27 mouse cellular contexts compared by ENCODE assay signal in the genomic region with DNA sequence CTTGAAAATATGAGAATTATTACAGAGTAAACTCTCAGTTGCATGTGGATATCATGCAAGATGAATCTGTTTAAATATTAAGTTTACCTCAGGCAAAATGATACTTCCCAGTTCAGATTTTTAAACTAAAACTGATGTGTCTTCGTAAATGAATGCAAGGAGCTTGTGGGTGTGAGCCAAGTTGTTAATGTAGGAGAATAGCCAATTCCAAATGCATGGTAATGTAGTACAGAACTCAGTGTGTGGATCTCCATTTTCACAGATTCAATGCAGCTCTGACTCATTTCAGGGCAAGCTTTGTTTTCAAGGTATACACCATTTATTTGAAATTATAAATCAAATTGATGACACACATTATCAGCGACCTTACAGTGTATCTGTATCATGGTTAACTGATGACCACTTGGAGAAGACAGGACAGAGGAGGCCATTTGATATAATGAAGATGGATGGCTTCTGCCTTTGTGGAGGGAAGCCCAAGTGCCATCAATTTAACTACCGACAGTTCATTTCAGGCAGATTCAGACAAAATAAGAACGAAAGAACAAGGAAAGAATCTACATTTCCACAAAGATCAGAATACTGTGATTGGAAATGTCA.
DNase-seq lines count a peak whose midpoint lies in the region; ATAC-seq and TF ChIP-seq lines count a peak whose summit lies in the region.
"Had no signal": no experiment of that assay in that cellular context is flagged by ENCODE, and none has a peak within 500 bp of the region (broad histone marks: within the 10 kb centered on the region; RNA-seq: fewer than 3 reads in every experiment).

No protein-coding gene starts in this region.

- H3K27me3 ChIP-seq in forebrain, postnatal 0 days (ENCODE audit: insufficient read depth, low read length) = no peaks in the 10 kb centered on the region
- no peaks in the 10 kb centered on the region for H3K27me3 ChIP-seq in forebrain, embryonic 10.5 days (ENCODE audit: poor library complexity, severe bottlenecking)
- H3K27me3 ChIP-seq in hindbrain, embryonic 11.5 days (ENCODE audit: control insufficient read depth, insufficient read depth, low read length) = no peaks in the 10 kb centered on the region
- H3K27me3 ChIP-seq in hindbrain, embryonic 13.5 days = no peaks in the 10 kb centered on the region
- H3K27me3 ChIP-seq in intestine, embryonic 16.5 days (replicated peaks; ENCODE audit: control insufficient read depth, insufficient read depth, low read length) = no peaks in the 10 kb centered on the region
- H3K27me3 ChIP-seq: CH12.LX; embryonic facial prominence, embryonic 12.5 days; forebrain, embryonic 12.5 days had no signal

- ATAC-seq in forebrain, postnatal 0 days = peak; percentile 53
- ATAC-seq in hindbrain, embryonic 11.5 days (ENCODE audit: low FRiP score) = peak; percentile 65
- ATAC-seq in hindbrain, embryonic 13.5 days (ENCODE audit: low FRiP score) = no peak
- no peak for ATAC-seq in intestine, embryonic 16.5 days
- ATAC-seq: activated CD4-positive, CD25-positive, alpha-beta regulatory T cell, adult 4 months; CD4-positive, CD25-positive, alpha-beta regulatory T cell, adult 4 months; forebrain, embryonic 14.5 days; forebrain, embryonic 16.5 days; Patski had no signal

- WGBS in forebrain, postnatal 0 days = 65% methylated on average over 4 of the region's 4 CpGs
- WGBS in forebrain, embryonic 10.5 days = 91% methylated on average over 4 of the region's 4 CpGs
- 57% methylated on average over 4 of the region's 4 CpGs for WGBS in hindbrain, embryonic 11.5 days
- WGBS in hindbrain, embryonic 13.5 days = 50% methylated on average over 4 of the region's 4 CpGs
- 61% methylated on average over 4 of the region's 4 CpGs for WGBS in intestine, embryonic 16.5 days

- H3K4me1 ChIP-seq in forebrain, postnatal 0 days (ENCODE audit: insufficient read depth) = no peaks in the 10 kb centered on the region
- H3K4me1 ChIP-seq in forebrain, embryonic 10.5 days = 0 out of 2 replicates have a peak, but pooled peaks cover 4% of the 10 kb centered on the region
- no peaks in the 10 kb centered on the region for H3K4me1 ChIP-seq in hindbrain, embryonic 11.5 days (replicated peaks; ENCODE audit: control insufficient read depth, insufficient read depth, low read length)
- no peaks in the 10 kb centered on the region for H3K4me1 ChIP-seq in hindbrain, embryonic 13.5 days (replicated peaks)
- H3K4me1 ChIP-seq in intestine, embryonic 16.5 days (ENCODE audit: control insufficient read depth, insufficient read depth, low read length) = no peaks in the 10 kb centered on the region
- H3K4me1 ChIP-seq: embryonic facial prominence, embryonic 10.5 days; embryonic facial prominence, embryonic 12.5 days; forebrain, embryonic 12.5 days had no signal

- peak; percentile 27 for DNase-seq in forebrain, postnatal 0 days
- no peak for DNase-seq in forebrain, embryonic 10.5 days (ENCODE audit: extremely low spot score, low spot score)
- DNase-seq in hindbrain, embryonic 11.5 days (ENCODE audit: low spot score) = no peak
- peak; percentile 2 to 4 for DNase-seq in left cerebral cortex, postnatal 14 days (ENCODE audit: low spot score in 2 of 2)
- DNase-seq in left cerebral cortex, postnatal 10 days (ENCODE audit: extremely low spot score in 1 of 2, low spot score in 2 of 2) = no peak
- peak; percentile 27 for DNase-seq in brain, adult 2 months (ENCODE audit: low read depth, low spot score)
- DNase-seq: adrenal gland, adult 8-10 months; adrenal gland, postnatal 14 days; adrenal gland, postnatal 36 days; B cell, adult 2 months; cerebellum, adult 11-12 months; cerebellum, adult 2 months; cerebellum, adult 9-10 months; cerebellum, postnatal 10 days; cerebellum, postnatal 25 days had no signal

- no peaks in the 10 kb centered on the region for H3K36me3 ChIP-seq in forebrain, postnatal 0 days (ENCODE audit: insufficient read depth)
- H3K36me3 ChIP-seq in forebrain, embryonic 10.5 days (replicated peaks) = no peaks in the 10 kb centered on the region
- no peaks in the 10 kb centered on the region for H3K36me3 ChIP-seq in hindbrain, embryonic 11.5 days (ENCODE audit: control insufficient read depth, insufficient read depth, low read length)
- no peaks in the 10 kb centered on the region for H3K36me3 ChIP-seq in hindbrain, embryonic 13.5 days
- H3K36me3 ChIP-seq in intestine, embryonic 16.5 days (ENCODE audit: control insufficient read depth, insufficient read depth, low read length) = no peaks in the 10 kb centered on the region
- H3K36me3 ChIP-seq: embryonic facial prominence, embryonic 10.5 days; embryonic facial prominence, embryonic 12.5 days; forebrain, embryonic 12.5 days; G1E had no signal

- H3K9me3 ChIP-seq in forebrain, postnatal 0 days (ENCODE audit: low read length) = no peaks in the 10 kb centered on the region
- H3K9me3 ChIP-seq in forebrain, embryonic 10.5 days = no peaks in the 10 kb centered on the region
- no peaks in the 10 kb centered on the region for H3K9me3 ChIP-seq in hindbrain, embryonic 11.5 days (ENCODE audit: control insufficient read depth, low read length)
- H3K9me3 ChIP-seq in hindbrain, embryonic 13.5 days = no peaks in the 10 kb centered on the region
- H3K9me3 ChIP-seq in intestine, embryonic 16.5 days (ENCODE audit: control insufficient read depth, low read length) = no peaks in the 10 kb centered on the region
- H3K9me3 ChIP-seq: embryonic facial prominence, embryonic 10.5 days; embryonic facial prominence, embryonic 12.5 days; forebrain, embryonic 12.5 days; G1E had no signal

- no peak overlapping the region for H3K4me2 ChIP-seq in forebrain, postnatal 0 days (ENCODE audit: low read depth)
- no peak overlapping the region for H3K4me2 ChIP-seq in hindbrain, embryonic 11.5 days (replicated peaks; ENCODE audit: low read depth, low read length)
- H3K4me2 ChIP-seq in hindbrain, embryonic 13.5 days = no peak overlapping the region
- H3K4me2 ChIP-seq in intestine, embryonic 16.5 days (ENCODE audit: low read depth, low read length) = no peak overlapping the region
- H3K4me2 ChIP-seq: embryonic facial prominence, embryonic 12.5 days; forebrain, embryonic 12.5 days had no signal

- no peak for TF ChIP-seq CTCF in forebrain, postnatal 0 days (IDR thresholded peaks at IDR 0.05; ENCODE audit: low read depth)

- no peak overlapping the region for H3K27ac ChIP-seq in forebrain, postnatal 0 days (ENCODE audit: low read depth, low read length)
- H3K27ac ChIP-seq in forebrain, embryonic 10.5 days = no peak overlapping the region
- no peak overlapping the region for H3K27ac ChIP-seq in hindbrain, embryonic 11.5 days (ENCODE audit: low read depth, low read length)
- no peak overlapping the region for H3K27ac ChIP-seq in hindbrain, embryonic 13.5 days
- H3K27ac ChIP-seq in intestine, embryonic 16.5 days (ENCODE audit: low read length) = no peak overlapping the region
- H3K27ac ChIP-seq: embryonic facial prominence, embryonic 10.5 days; embryonic facial prominence, embryonic 12.5 days; forebrain, embryonic 12.5 days had no signal

- intact Hi-C loops in left cerebral cortex, postnatal 14 days (cut with DNase I) = no loop called here
- intact Hi-C loops in left cerebral cortex, postnatal 10 days (cut with DNase I) = no loop called here

- H3K9ac ChIP-seq in forebrain, postnatal 0 days = no peak overlapping the region
- H3K9ac ChIP-seq in hindbrain, embryonic 11.5 days (ENCODE audit: low read depth, low read length) = no peak overlapping the region
- no peak overlapping the region for H3K9ac ChIP-seq in hindbrain, embryonic 13.5 days
- H3K9ac ChIP-seq in intestine, embryonic 16.5 days (ENCODE audit: low read depth, low read length) = no peak overlapping the region
- H3K9ac ChIP-seq: embryonic facial prominence, embryonic 12.5 days; forebrain, embryonic 12.5 days had no signal

- H3K4me3 ChIP-seq in forebrain, postnatal 0 days (ENCODE audit: low read depth, low read length) = no peak overlapping the region
- no peak overlapping the region for H3K4me3 ChIP-seq in forebrain, embryonic 10.5 days
- no peak overlapping the region for H3K4me3 ChIP-seq in hindbrain, embryonic 11.5 days (ENCODE audit: low read depth, low read length)
- no peak overlapping the region for H3K4me3 ChIP-seq in hindbrain, embryonic 13.5 days
- no peak overlapping the region for H3K4me3 ChIP-seq in intestine, embryonic 16.5 days (ENCODE audit: low read length)
- H3K4me3 ChIP-seq: embryonic facial prominence, embryonic 10.5 days; embryonic facial prominence, embryonic 12.5 days; forebrain, embryonic 12.5 days had no signal

Comparison
In these comparisons a context has a peak if more than half of its experiments do, and no peak if none do; other contexts are left out.
1. ATAC-seq: peak in forebrain, postnatal 0 days (single experiment) and hindbrain, embryonic 11.5 days (single experiment); none in hindbrain, embryonic 13.5 days (single experiment) and intestine, embryonic 16.5 days (single experiment).
2. DNase-seq: peak in forebrain, postnatal 0 days (single experiment), left cerebral cortex, postnatal 14 days (2 of 2) and brain, adult 2 months (single experiment); none in forebrain, embryonic 10.5 days (single experiment), hindbrain, embryonic 11.5 days (single experiment) and left cerebral cortex, postnatal 10 days (0 of 2).